Mouse (Mus musculus): ENCODE data around the gene Thap2. TPM values are rescaled to one million over a fixed set of nuclear protein-coding genes. Genes with fewer than 3 reads are reported as not detected.
A peak's percentile ranks its signal among the peaks of the same experiment; 100 is the strongest.

The Thap2 gene
- polyA plus RNA-seq, 1 experiment from 2014 or later: 23.6 TPM

DNA sequence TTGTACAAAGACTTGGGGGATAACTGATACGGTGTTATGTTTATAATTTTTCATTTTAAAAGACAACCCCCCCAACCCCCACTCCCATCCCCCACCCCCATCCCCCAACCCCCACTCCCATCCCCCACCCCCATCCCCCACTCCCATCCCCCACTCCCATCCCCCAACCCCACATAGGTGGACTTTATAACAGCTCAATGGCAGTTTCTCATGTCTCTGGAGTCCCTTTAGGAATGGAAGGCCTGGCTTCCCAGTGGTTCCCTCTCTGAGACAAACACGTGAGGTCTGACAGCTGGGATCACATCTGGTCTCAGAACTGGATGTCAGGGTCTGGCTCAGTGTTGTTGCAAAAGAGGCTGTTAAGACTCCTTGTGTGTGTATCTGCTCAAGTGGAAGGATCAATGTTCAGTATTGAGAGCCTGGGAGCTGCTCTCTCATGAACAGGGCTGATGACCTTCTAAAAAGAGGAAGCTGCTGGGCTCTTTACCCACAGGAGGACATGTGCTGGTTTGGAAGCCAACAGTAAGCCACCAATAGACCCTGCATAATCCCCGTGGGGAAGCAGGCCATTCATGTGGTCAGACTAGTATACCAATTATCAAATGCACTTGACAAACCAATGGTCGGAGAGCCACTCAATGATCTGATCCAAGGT is 41.3 kb downstream of the Thap2 start:
- WGBS: 91% methylated on average over 4 of the region's 4 CpGs
- no peaks in the 10 kb centered on the region for H3K36me3 ChIP-seq (ENCODE audit: control insufficient read depth, insufficient read depth, low read length)
- H3K27me3 ChIP-seq (ENCODE audit: control insufficient read depth, insufficient read depth, low read length): no peaks in the 10 kb centered on the region

DNA sequence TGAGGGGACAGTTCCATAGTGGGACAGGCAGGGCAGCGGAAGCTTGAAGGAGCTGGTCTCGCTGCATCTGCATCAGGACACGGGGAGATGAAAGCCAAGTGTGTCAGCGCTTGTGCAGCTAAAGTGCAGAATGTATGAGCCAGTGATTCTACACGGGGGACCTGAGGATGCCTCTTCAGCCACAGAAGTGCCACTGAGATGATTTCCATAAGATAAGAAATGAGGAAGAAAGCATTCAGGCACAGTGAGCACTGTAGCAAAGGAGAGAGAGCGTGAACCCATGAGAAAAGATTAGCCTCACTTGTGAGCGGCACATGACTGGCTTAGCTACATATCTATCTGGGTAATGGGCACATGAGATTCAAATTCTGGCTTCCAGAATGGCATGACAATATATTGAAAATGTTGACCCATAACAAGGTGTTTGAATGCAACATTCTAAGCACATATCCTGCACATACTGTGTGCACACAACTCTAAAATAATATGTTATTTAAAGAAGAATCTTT is 44.4 kb downstream of the Thap2 start:
- DNase-seq (ENCODE audit: low spot score, missing footprints) (no peak), ATAC-seq (ENCODE audit: low FRiP score) (no peak)
- Histone ChIP-seq H3K27ac (ENCODE audit: low read depth, low read length) (no peak overlapping the region), H3K4me1 (ENCODE audit: control insufficient read depth, insufficient read depth, low read length) (no peaks in the 10 kb centered on the region), H3K4me2 (no peak overlapping the region), H3K27me3 (ENCODE audit: control insufficient read depth, insufficient read depth, low read length) (no peaks in the 10 kb centered on the region), H3K9ac (ENCODE audit: low read length) (no peak overlapping the region), H3K4me3 (ENCODE audit: low read depth, low read length) (no peak overlapping the region), H3K9me3 (ENCODE audit: control insufficient read depth, low read length) (no peaks in the 10 kb centered on the region), H3K36me3 (ENCODE audit: control insufficient read depth, insufficient read depth, low read length) (no peaks in the 10 kb centered on the region)
- 94% methylated on average over 7 of the region's 7 CpGs for whole genome bisulfite sequencing

More for the DNA sequence above, 41.3 kb downstream of the Thap2 start:
- no peaks in the 10 kb centered on the region for H3K4me1 ChIP-seq (ENCODE audit: control insufficient read depth, insufficient read depth, low read length)
- no peak for DNase-seq (ENCODE audit: low spot score, missing footprints)
- no peak overlapping the region for H3K9ac ChIP-seq (ENCODE audit: low read length)
- H3K27ac ChIP-seq (ENCODE audit: low read depth, low read length): no peak overlapping the region
- ATAC-seq (ENCODE audit: low FRiP score): no peak
- no peaks in the 10 kb centered on the region for H3K9me3 ChIP-seq (ENCODE audit: control insufficient read depth, low read length)
- no peak overlapping the region for H3K4me3 ChIP-seq (ENCODE audit: low read depth, low read length)
- H3K4me2 ChIP-seq: no peak overlapping the region

DNA sequence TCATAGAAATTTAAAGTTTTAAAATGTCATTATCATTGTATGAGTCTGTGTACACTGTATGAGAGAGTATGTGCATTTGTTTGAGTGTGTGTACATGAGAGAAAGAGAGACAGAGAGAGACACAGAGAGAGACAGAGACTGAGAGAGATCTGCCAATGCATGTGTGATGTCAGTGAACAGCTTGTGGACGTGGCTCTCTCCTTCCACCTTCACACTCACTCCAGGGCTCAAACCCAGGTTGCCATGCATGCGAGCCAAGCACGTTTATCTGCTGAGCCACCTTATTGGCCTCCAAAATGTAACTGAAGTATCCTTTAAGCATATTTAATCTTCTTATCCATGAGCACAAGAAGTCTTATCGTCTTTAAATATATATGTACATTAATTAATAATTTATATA is 47.3 kb downstream of the Thap2 start:
- H3K9me3 ChIP-seq (ENCODE audit: control insufficient read depth, low read length): no peaks in the 10 kb centered on the region
- no peaks in the 10 kb centered on the region for H3K4me1 ChIP-seq (ENCODE audit: control insufficient read depth, insufficient read depth, low read length)
- H3K4me3 ChIP-seq (ENCODE audit: low read depth, low read length): no peak overlapping the region
- no peaks in the 10 kb centered on the region for H3K27me3 ChIP-seq (ENCODE audit: control insufficient read depth, insufficient read depth, low read length)
- no peak for DNase-seq (ENCODE audit: low spot score, missing footprints)
- H3K9ac ChIP-seq (ENCODE audit: low read length): no peak overlapping the region
- H3K4me2 ChIP-seq: no peak overlapping the region
- ATAC-seq (ENCODE audit: low FRiP score): no peak
- H3K36me3 ChIP-seq (ENCODE audit: control insufficient read depth, insufficient read depth, low read length): no peaks in the 10 kb centered on the region
- no peak overlapping the region for H3K27ac ChIP-seq (ENCODE audit: low read depth, low read length)
- WGBS: 94% methylated on average over 4 of the region's 4 CpGs

DNA sequence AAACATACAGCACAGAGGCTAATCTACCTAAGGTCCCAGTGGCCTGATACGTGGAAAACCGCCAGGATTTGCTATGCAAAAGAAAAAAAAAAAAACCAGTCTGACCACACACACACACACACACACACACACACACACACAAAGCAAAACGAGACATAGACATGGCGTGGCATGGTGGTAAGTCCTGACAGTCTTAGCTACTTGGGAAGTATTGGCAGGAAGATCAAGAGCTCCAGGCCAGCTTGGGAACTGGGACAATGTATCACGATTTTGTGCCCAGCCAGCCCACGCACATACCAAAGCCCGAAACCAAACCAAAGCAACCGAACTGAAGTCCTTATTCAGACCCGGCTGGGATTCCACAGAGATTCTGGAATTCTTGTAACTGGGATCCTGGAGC is 50.7 kb downstream of the Thap2 start:
- H3K36me3 ChIP-seq (ENCODE audit: control insufficient read depth, insufficient read depth, low read length): no peaks in the 10 kb centered on the region
- no peaks in the 10 kb centered on the region for H3K27me3 ChIP-seq (ENCODE audit: control insufficient read depth, insufficient read depth, low read length)
- H3K4me2 ChIP-seq: no peak overlapping the region
- no peak overlapping the region for H3K27ac ChIP-seq (ENCODE audit: low read depth, low read length)
- H3K4me1 ChIP-seq (ENCODE audit: control insufficient read depth, insufficient read depth, low read length): no peaks in the 10 kb centered on the region
- H3K4me3 ChIP-seq (ENCODE audit: low read depth, low read length): no peak overlapping the region
- no peaks in the 10 kb centered on the region for H3K9me3 ChIP-seq (ENCODE audit: control insufficient read depth, low read length)
- ATAC-seq (ENCODE audit: low FRiP score): no peak
- no peak for DNase-seq (ENCODE audit: low spot score, missing footprints)
- WGBS: 86% methylated on average over 9 of the region's 9 CpGs
- no peak overlapping the region for H3K9ac ChIP-seq (ENCODE audit: low read length)

DNA sequence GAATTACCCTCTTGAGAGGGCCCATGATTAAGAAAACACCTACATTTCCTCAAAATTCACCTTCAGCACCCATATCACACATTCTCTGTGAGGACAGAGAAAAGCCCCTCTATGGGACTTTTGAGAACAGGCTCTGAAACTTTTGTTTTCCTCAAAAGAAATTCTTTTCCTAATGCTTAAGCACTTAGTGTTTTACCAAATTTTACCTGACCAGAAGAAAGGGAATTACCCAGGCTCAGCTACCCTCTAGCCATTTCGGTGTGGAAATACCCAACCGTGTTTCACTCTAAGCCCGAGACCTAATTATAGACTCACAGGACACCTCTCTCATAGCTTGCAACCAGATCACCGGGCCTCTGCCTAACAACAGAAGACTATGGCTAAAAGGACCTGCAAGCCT is 51.2 kb downstream of the Thap2 start:
- Histone ChIP-seq H3K4me1 (ENCODE audit: control insufficient read depth, insufficient read depth, low read length) (no peaks in the 10 kb centered on the region), H3K9ac (ENCODE audit: low read length) (no peak overlapping the region), H3K4me3 (ENCODE audit: low read depth, low read length) (no peak overlapping the region), H3K36me3 (ENCODE audit: control insufficient read depth, insufficient read depth, low read length) (no peaks in the 10 kb centered on the region), H3K27ac (ENCODE audit: low read depth, low read length) (no peak overlapping the region), H3K9me3 (ENCODE audit: control insufficient read depth, low read length) (no peaks in the 10 kb centered on the region), H3K4me2 (no peak overlapping the region), H3K27me3 (ENCODE audit: control insufficient read depth, insufficient read depth, low read length) (no peaks in the 10 kb centered on the region)
- no peak for ATAC-seq (ENCODE audit: low FRiP score)
- WGBS: 90% methylated on average over 4 of the region's 4 CpGs
- DNase-seq (ENCODE audit: low spot score, missing footprints): no peak

DNA sequence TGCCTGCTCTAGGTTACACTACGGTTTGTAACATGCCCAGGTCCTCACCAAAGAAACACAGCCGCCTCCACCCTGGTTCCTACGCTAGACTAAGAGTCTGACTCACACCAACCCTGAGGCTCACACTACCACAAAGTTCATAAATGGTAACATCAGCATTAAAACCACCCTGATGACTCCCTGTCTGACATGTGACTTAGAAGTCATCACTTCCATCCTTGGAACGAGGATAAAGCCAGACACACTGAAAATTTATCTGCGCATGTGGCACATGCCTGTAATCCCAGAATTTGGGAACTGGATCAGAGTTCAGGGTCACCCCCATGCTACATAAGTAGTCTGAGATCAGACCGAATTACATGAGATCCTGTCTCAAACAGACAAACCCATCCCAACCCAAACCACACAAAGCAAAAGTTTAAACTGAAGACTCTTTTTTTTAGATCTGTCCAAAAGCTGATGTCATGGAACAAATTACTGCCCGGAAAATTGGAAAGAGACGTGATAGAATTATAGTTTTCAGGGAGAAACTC is 51.8 kb downstream of the Thap2 start:
- 88% methylated on average over 8 of the region's 8 CpGs for WGBS
- Histone ChIP-seq H3K9ac (ENCODE audit: low read length) (no peak overlapping the region), H3K9me3 (ENCODE audit: control insufficient read depth, low read length) (no peaks in the 10 kb centered on the region), H3K27ac (ENCODE audit: low read depth, low read length) (no peak overlapping the region), H3K4me2 (no peak overlapping the region), H3K27me3 (ENCODE audit: control insufficient read depth, insufficient read depth, low read length) (no peaks in the 10 kb centered on the region), H3K36me3 (ENCODE audit: control insufficient read depth, insufficient read depth, low read length) (no peaks in the 10 kb centered on the region), H3K4me1 (ENCODE audit: control insufficient read depth, insufficient read depth, low read length) (no peaks in the 10 kb centered on the region), H3K4me3 (ENCODE audit: low read depth, low read length) (no peak overlapping the region)
- no peak for ATAC-seq (ENCODE audit: low FRiP score)
- no peak for DNase-seq (ENCODE audit: low spot score, missing footprints)

DNA sequence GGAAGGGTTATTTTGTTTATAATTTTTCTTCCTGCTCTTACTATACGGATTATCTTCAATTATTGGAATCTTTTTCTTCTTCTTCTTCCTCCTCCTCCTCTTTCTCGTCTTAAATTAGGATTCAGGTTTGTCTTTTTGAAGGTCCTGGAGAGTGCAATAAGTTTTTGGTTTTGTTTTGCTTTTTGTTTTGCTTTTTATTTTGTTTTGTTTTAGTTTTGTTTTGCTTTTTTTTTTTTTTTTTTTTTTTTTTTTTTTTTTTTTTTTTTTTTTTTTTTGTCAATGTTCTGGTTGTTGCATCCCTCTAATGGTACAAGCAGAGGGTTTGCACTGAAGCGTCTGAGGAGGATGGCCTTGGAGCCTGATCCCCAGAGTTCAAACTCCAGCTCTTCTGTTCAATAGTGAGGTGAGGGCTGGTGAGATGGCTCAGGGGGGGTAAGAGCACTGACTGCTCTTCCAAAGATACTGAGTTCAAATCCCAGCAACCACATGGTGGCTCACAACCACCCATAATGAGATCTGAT is 55.2 kb downstream of the Thap2 start:
- H3K4me2 ChIP-seq: no peak overlapping the region
- no peak overlapping the region for H3K4me3 ChIP-seq (ENCODE audit: low read depth, low read length)
- H3K9me3 ChIP-seq (ENCODE audit: control insufficient read depth, low read length): no peaks in the 10 kb centered on the region
- no peaks in the 10 kb centered on the region for H3K27me3 ChIP-seq (ENCODE audit: control insufficient read depth, insufficient read depth, low read length)
- H3K27ac ChIP-seq (ENCODE audit: low read depth, low read length): no peak overlapping the region
- ATAC-seq (ENCODE audit: low FRiP score) (no peak), DNase-seq (ENCODE audit: low spot score, missing footprints) (no peak)
- no peaks in the 10 kb centered on the region for H3K36me3 ChIP-seq (ENCODE audit: control insufficient read depth, insufficient read depth, low read length)
- H3K4me1 ChIP-seq (ENCODE audit: control insufficient read depth, insufficient read depth, low read length): no peaks in the 10 kb centered on the region
- H3K9ac ChIP-seq (ENCODE audit: low read length): no peak overlapping the region
- WGBS: 83% methylated on average over 3 of the region's 3 CpGs

DNA sequence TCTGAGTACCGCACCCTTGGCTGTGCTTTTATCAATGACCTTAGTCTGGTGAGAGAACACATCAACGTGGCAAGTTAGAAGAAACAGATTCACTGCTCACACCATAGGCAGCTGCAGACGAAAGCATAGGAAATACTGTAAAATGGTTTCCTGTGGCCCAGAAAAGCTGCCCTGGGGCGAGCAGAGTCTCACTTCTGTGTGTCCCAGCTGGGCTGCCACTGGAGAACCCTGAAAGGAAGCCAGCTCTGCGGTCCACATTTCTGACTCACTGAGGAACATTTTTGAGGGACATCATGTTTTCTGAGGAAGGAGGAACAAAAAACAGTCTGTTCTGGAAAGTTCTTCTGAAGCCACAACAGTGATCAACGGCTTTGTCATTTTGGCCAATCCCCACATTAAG is 55.7 kb downstream of the Thap2 start:
- Histone ChIP-seq H3K9me3 (ENCODE audit: control insufficient read depth, low read length) (no peaks in the 10 kb centered on the region), H3K9ac (ENCODE audit: low read length) (no peak overlapping the region), H3K4me2 (no peak overlapping the region), H3K4me3 (ENCODE audit: low read depth, low read length) (no peak overlapping the region), H3K36me3 (ENCODE audit: control insufficient read depth, insufficient read depth, low read length) (no peaks in the 10 kb centered on the region), H3K27me3 (ENCODE audit: control insufficient read depth, insufficient read depth, low read length) (no peaks in the 10 kb centered on the region), H3K27ac (ENCODE audit: low read depth, low read length) (no peak overlapping the region), H3K4me1 (ENCODE audit: control insufficient read depth, insufficient read depth, low read length) (no peaks in the 10 kb centered on the region)
- DNase-seq (ENCODE audit: low spot score, missing footprints) (no peak), ATAC-seq (ENCODE audit: low FRiP score) (no peak)
- WGBS: 88% methylated on average over 6 of the region's 6 CpGs

DNA sequence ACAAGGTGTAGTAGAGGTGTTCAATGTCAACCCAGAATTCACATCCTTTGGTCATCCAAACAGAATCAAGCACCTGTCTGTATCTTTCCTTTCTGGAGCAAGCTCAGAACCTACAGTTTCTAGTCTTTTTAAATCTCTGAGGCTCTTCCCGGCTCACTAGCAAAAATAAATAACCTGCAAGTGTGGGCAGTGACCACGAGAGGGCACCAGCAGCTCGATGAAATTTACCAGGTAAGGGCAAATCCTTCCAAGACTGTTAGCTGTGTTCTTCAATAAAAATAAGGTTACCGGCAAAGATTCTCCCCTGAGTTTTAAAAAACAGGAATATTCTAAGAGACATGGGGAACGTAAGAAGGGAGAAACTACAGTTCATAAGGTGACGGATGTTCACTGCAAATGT is 60.9 kb downstream of the Thap2 start:
- WGBS: 11% methylated on average over 6 of the region's 6 CpGs
- Histone ChIP-seq H3K36me3 (ENCODE audit: control insufficient read depth, insufficient read depth, low read length) (no peaks in the 10 kb centered on the region), H3K9ac (ENCODE audit: low read length) (no peak overlapping the region), H3K4me1 (ENCODE audit: control insufficient read depth, insufficient read depth, low read length) (no peaks in the 10 kb centered on the region), H3K4me3 (ENCODE audit: low read depth, low read length) (no peak overlapping the region), H3K27ac (ENCODE audit: low read depth, low read length) (no peak overlapping the region), H3K4me2 (no peak overlapping the region), H3K9me3 (ENCODE audit: control insufficient read depth, low read length) (no peaks in the 10 kb centered on the region), H3K27me3 (ENCODE audit: control insufficient read depth, insufficient read depth, low read length) (no peaks in the 10 kb centered on the region)
- ATAC-seq (ENCODE audit: low FRiP score) (no peak; the same call in 1 of the 2 replicates), DNase-seq (ENCODE audit: low spot score, missing footprints) (peak; percentile 96)

Measured in midbrain, embryonic 11.5 days (tissue).